Mouse (Mus musculus): ENCODE data around the gene Mvb12b. TPM values are rescaled to one million over a fixed set of nuclear protein-coding genes. Genes with fewer than 3 reads are reported as not detected.

Mvb12b gene
- polyA plus RNA-seq, 1 experiment from 2014 or later, result 14.0 TPM

GRCm38 (mm10) chr2:33835038-33835437, 52.7 kb downstream of the Mvb12b start:
- no peaks in the 10 kb centered on the region for H3K27me3 ChIP-seq (replicated peaks; ENCODE audit: control insufficient read depth, insufficient read depth, low read length)
- peaks cover 16% of the 10 kb centered on the region for H3K36me3 ChIP-seq (ENCODE audit: control insufficient read depth, insufficient read depth, low read length)
- H3K9me3 ChIP-seq (ENCODE audit: control insufficient read depth, low read length), result no peaks in the 10 kb centered on the region
- DNase-seq (ENCODE audit: low spot score) (no peak), ATAC-seq (replicated peaks; ENCODE audit: low FRiP score, low TSS enrichment, low read depth) (no peak)
- 84% methylated on average over 8 of the region's 8 CpGs for WGBS
- no peak overlapping the region for H3K4me3 ChIP-seq (ENCODE audit: low read depth, low read length)
- H3K4me2 ChIP-seq (ENCODE audit: low read length), result no peak overlapping the region
- H3K4me1 ChIP-seq (replicated peaks; ENCODE audit: control insufficient read depth, insufficient read depth, low read length), result no peaks in the 10 kb centered on the region
- no peak overlapping the region for H3K27ac ChIP-seq (ENCODE audit: low read depth)
- no peak overlapping the region for H3K9ac ChIP-seq (ENCODE audit: low read length)

- Histone ChIP-seq H3K36me3 (ENCODE audit: control insufficient read depth, insufficient read depth, low read length) (peaks cover 16% of the 10 kb centered on the region), H3K27me3 (replicated peaks; ENCODE audit: control insufficient read depth, insufficient read depth, low read length) (no peaks in the 10 kb centered on the region), H3K27ac (ENCODE audit: low read depth) (no peak overlapping the region), H3K9me3 (ENCODE audit: control insufficient read depth, low read length) (no peaks in the 10 kb centered on the region), H3K4me1 (replicated peaks; ENCODE audit: control insufficient read depth, insufficient read depth, low read length) (no peaks in the 10 kb centered on the region), H3K4me3 (ENCODE audit: low read depth, low read length) (no peak overlapping the region), H3K4me2 (ENCODE audit: low read length) (no peak overlapping the region), H3K9ac (ENCODE audit: low read length) (no peak overlapping the region)
- 82% methylated on average over 1 of the region's 1 CpGs for WGBS
- no peak for ATAC-seq (replicated peaks; ENCODE audit: low FRiP score, low TSS enrichment, low read depth)
- DNase-seq (ENCODE audit: low spot score), result no peak
Measured at GRCm38 (mm10) chr2:33833902-33834301, 53.8 kb downstream of the Mvb12b start.

- Histone ChIP-seq H3K4me2 (ENCODE audit: low read length) (no peak overlapping the region), H3K4me1 (replicated peaks; ENCODE audit: control insufficient read depth, insufficient read depth, low read length) (no peaks in the 10 kb centered on the region), H3K27ac (ENCODE audit: low read depth) (no peak overlapping the region), H3K4me3 (ENCODE audit: low read depth, low read length) (no peak overlapping the region), H3K9me3 (ENCODE audit: control insufficient read depth, low read length) (no peaks in the 10 kb centered on the region), H3K9ac (ENCODE audit: low read length) (no peak overlapping the region), H3K27me3 (replicated peaks; ENCODE audit: control insufficient read depth, insufficient read depth, low read length) (no peaks in the 10 kb centered on the region), H3K36me3 (ENCODE audit: control insufficient read depth, insufficient read depth, low read length) (peaks cover 22% of the 10 kb centered on the region)
- DNase-seq (ENCODE audit: low spot score), result no peak
- no peak for ATAC-seq (replicated peaks; ENCODE audit: low FRiP score, low TSS enrichment, low read depth)
- 61% methylated on average over 2 of the region's 2 CpGs for WGBS
Measured at GRCm38 (mm10) chr2:33829870-33830269, 57.9 kb downstream of the Mvb12b start.

- Histone ChIP-seq H3K4me2 (ENCODE audit: low read length) (no peak overlapping the region), H3K9me3 (ENCODE audit: control insufficient read depth, low read length) (no peaks in the 10 kb centered on the region), H3K36me3 (ENCODE audit: control insufficient read depth, insufficient read depth, low read length) (peaks cover 31% of the 10 kb centered on the region), H3K4me3 (ENCODE audit: low read depth, low read length) (no peak overlapping the region), H3K4me1 (replicated peaks; ENCODE audit: control insufficient read depth, insufficient read depth, low read length) (no peaks in the 10 kb centered on the region), H3K9ac (ENCODE audit: low read length) (no peak overlapping the region), H3K27ac (ENCODE audit: low read depth) (no peak overlapping the region), H3K27me3 (replicated peaks; ENCODE audit: control insufficient read depth, insufficient read depth, low read length) (no peaks in the 10 kb centered on the region)
- ATAC-seq (replicated peaks; ENCODE audit: low FRiP score, low TSS enrichment, low read depth) (no peak), DNase-seq (ENCODE audit: low spot score) (no peak)
- WGBS, result 93% methylated on average over 6 of the region's 6 CpGs
Measured at GRCm38 (mm10) chr2:33826777-33827176, 61.0 kb downstream of the Mvb12b start.

GRCm38 (mm10) chr2:33824935-33825514, 62.7 kb downstream of the Mvb12b start:
- DNase-seq (ENCODE audit: low spot score), result no peak
- WGBS, result 89% methylated on average over 11 of the region's 11 CpGs
- Histone ChIP-seq H3K36me3 (ENCODE audit: control insufficient read depth, insufficient read depth, low read length) (peaks cover 38% of the 10 kb centered on the region), H3K9me3 (ENCODE audit: control insufficient read depth, low read length) (no peaks in the 10 kb centered on the region), H3K4me2 (ENCODE audit: low read length) (no peak overlapping the region), H3K4me1 (replicated peaks; ENCODE audit: control insufficient read depth, insufficient read depth, low read length) (no peaks in the 10 kb centered on the region), H3K27ac (ENCODE audit: low read depth) (no peak overlapping the region), H3K9ac (ENCODE audit: low read length) (no peak overlapping the region), H3K4me3 (ENCODE audit: low read depth, low read length) (no peak overlapping the region), H3K27me3 (replicated peaks; ENCODE audit: control insufficient read depth, insufficient read depth, low read length) (no peaks in the 10 kb centered on the region)
- ATAC-seq (replicated peaks; ENCODE audit: low FRiP score, low TSS enrichment, low read depth), result no peak

GRCm38 (mm10) chr2:33821677-33822607, 65.8 kb downstream of the Mvb12b start:
- H3K4me3 ChIP-seq (ENCODE audit: low read depth, low read length), result no peak overlapping the region
- H3K27me3 ChIP-seq (replicated peaks; ENCODE audit: control insufficient read depth, insufficient read depth, low read length), result no peaks in the 10 kb centered on the region
- H3K4me2 ChIP-seq (ENCODE audit: low read length), result no peak overlapping the region
- H3K36me3 ChIP-seq (ENCODE audit: control insufficient read depth, insufficient read depth, low read length), result peaks cover 36% of the 10 kb centered on the region
- no peak overlapping the region for H3K9ac ChIP-seq (ENCODE audit: low read length)
- H3K9me3 ChIP-seq (ENCODE audit: control insufficient read depth, low read length), result no peaks in the 10 kb centered on the region
- H3K27ac ChIP-seq (ENCODE audit: low read depth), result no peak overlapping the region
- no peaks in the 10 kb centered on the region for H3K4me1 ChIP-seq (replicated peaks; ENCODE audit: control insufficient read depth, insufficient read depth, low read length)
- WGBS, result 31% methylated on average over 13 of the region's 13 CpGs
- ATAC-seq (replicated peaks; ENCODE audit: low FRiP score, low TSS enrichment, low read depth) (no peak; the same call in 1 of the 2 replicates), DNase-seq (ENCODE audit: low spot score) (peak; percentile 92)

- DNase-seq (ENCODE audit: low spot score), result no peak
- WGBS, result 93% methylated on average over 3 of the region's 3 CpGs
- Histone ChIP-seq H3K4me1 (replicated peaks; ENCODE audit: control insufficient read depth, insufficient read depth, low read length) (no peaks in the 10 kb centered on the region), H3K36me3 (ENCODE audit: control insufficient read depth, insufficient read depth, low read length) (peaks cover 34% of the 10 kb centered on the region), H3K27ac (ENCODE audit: low read depth) (no peak overlapping the region), H3K9ac (ENCODE audit: low read length) (no peak overlapping the region), H3K9me3 (ENCODE audit: control insufficient read depth, low read length) (no peaks in the 10 kb centered on the region), H3K4me2 (ENCODE audit: low read length) (no peak overlapping the region), H3K4me3 (ENCODE audit: low read depth, low read length) (no peak overlapping the region), H3K27me3 (replicated peaks; ENCODE audit: control insufficient read depth, insufficient read depth, low read length) (no peaks in the 10 kb centered on the region)
- ATAC-seq (replicated peaks; ENCODE audit: low FRiP score, low TSS enrichment, low read depth), result no peak
Measured at GRCm38 (mm10) chr2:33820450-33820849, 67.3 kb downstream of the Mvb12b start.

- Histone ChIP-seq H3K27ac (ENCODE audit: low read depth) (no peak overlapping the region), H3K36me3 (ENCODE audit: control insufficient read depth, insufficient read depth, low read length) (peaks cover 32% of the 10 kb centered on the region)
- WGBS, result 89% methylated on average over 5 of the region's 5 CpGs
Measured at GRCm38 (mm10) chr2:33820037-33820436, 67.7 kb downstream of the Mvb12b start.

More at GRCm38 (mm10) chr2:33820037-33820436, 67.7 kb downstream of the Mvb12b start:
- H3K9ac ChIP-seq (ENCODE audit: low read length), result no peak overlapping the region
- no peak for DNase-seq (ENCODE audit: low spot score)
- H3K4me2 ChIP-seq (ENCODE audit: low read length), result no peak overlapping the region
- no peaks in the 10 kb centered on the region for H3K9me3 ChIP-seq (ENCODE audit: control insufficient read depth, low read length)
- H3K4me3 ChIP-seq (ENCODE audit: low read depth, low read length), result no peak overlapping the region
- H3K27me3 ChIP-seq (replicated peaks; ENCODE audit: control insufficient read depth, insufficient read depth, low read length), result no peaks in the 10 kb centered on the region
- H3K4me1 ChIP-seq (replicated peaks; ENCODE audit: control insufficient read depth, insufficient read depth, low read length), result no peaks in the 10 kb centered on the region
- ATAC-seq (replicated peaks; ENCODE audit: low FRiP score, low TSS enrichment, low read depth), result no peak
